Mouse (Mus musculus): Measurements from ENCODE around the gene Polrmt. TPM values are rescaled to one million over a fixed set of nuclear protein-coding genes. Genes with fewer than 3 reads are reported as not detected.

The Polrmt gene
- total RNA-seq, 2 experiments from 2014 or later: 45.1 to 51.6 TPM

DNA sequence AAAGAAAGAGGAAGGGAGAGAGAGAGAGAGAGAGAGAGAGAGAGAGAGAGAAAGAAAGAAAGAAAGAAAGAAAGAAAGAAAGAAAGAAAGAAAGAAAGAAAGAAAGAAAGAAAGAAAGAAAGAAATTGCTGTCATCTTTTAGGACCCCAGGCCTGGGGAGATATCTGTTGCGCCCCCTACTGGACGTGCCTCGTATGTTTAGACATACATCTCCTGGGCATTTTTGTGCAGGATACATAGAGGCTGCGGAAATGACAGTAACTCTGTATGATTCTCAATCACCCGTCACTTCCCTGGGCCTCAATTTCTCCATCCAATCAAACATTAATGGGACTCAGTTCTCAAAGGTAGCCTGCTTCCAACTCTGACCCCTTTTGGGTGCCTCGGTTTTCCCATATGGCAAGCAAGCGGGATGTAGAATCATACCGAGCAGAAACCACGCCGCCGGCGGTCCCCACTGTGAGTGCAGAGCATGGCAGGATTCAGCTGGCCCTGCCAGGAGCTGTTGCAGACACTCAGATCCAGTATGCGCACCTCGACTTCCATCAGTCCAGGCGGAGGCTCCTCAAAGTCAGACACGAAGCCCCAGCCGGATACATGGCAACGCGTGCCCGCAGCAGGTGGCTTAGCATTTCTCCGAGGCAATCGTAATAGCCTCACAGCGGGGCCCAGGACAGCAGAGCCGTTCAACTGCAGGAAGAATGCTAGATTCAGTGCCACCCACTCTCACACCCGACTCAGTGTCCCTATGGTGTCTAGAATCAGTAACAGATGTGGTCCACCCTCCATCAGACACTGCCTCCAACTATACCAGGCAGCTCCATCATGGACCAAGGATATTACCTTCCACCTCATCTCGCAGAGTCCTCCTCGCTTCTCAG lies 37.8 kb upstream of the Polrmt start:
- Histone ChIP-seq H3K4me3 (no peak overlapping the region), H3K27ac (no peak overlapping the region)
- intact Hi-C loops (cut with DNase I): no loop called here
- peak; percentile 59 for TF ChIP-seq CTCF (IDR thresholded peaks at IDR 0.05)
- DNase-seq (ENCODE audit: extremely low spot score in 1 of 2, low spot score in 2 of 2): no peak

DNA sequence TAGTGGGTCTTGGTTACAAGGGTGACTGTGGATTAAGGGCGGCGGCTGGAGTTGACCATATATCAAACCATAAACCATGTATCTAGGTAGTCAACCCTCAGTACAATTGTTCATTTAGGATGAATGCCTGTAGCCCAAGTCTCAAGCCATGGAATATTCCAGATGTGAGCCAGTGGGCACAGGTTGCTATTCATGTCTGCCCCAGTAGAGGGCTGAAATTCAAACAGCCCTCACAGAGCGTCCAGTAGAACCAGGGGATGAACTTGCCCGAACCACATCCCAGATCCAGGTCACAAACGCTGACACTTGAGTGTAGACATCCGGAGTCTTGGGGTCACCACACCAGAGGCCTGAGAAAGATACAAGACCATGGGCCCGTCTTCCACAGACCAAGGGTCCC lies 36.7 kb upstream of the Polrmt start:
- intact Hi-C loops (cut with DNase I): no loop called here
- no peak for DNase-seq (ENCODE audit: extremely low spot score in 1 of 2, low spot score in 2 of 2)
- Histone ChIP-seq H3K27ac (no peak overlapping the region), H3K4me3 (no peak overlapping the region)
- peak; percentile 37 for TF ChIP-seq CTCF (IDR thresholded peaks at IDR 0.05)

DNA sequence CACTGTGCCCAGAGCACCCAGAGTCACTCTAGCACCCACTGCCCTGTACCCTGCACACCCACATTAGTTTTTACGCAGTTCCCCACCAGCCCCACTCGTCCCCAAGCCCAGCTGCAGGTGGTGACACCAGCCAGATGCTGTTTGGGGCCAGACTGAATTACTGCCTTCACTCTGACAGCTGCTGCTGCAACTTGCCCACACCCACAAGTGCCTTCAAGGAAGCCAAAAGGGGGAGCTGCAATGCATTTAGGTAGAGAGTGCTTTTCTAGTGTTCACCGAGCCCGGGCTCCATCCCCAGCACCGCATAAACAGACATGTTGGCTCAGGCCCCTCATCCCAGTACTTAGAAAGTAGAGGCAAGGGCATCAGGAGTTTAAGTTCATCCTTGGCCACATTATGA lies 35.6 kb upstream of the Polrmt start:
- Histone ChIP-seq H3K4me3 (no peak overlapping the region), H3K27ac (no peak overlapping the region)
- intact Hi-C loops (cut with DNase I): no loop called here
- TF ChIP-seq CTCF (IDR thresholded peaks at IDR 0.05): no peak
- DNase-seq (ENCODE audit: extremely low spot score in 1 of 2, low spot score in 2 of 2): no peak

DNA sequence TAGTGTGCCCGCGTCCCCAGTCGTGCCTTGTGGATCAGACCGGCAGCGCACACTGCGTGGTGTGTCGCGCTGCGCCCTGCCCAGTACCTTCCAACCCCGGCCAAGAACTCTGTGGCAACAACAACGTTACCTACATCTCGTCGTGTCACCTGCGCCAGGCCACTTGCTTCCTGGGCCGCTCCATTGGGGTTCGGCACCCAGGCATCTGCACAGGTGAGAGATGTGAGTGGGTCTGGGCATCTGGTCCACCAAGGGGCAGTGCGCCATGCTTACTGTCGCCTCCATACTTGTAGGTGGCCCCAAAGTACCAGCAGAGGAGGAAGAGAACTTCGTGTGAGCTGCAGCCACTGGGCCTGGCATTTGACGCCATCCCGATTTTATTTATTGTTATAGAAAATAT lies 34.8 kb upstream of the Polrmt start:
- intact Hi-C loops (cut with DNase I): no loop called here
- Histone ChIP-seq H3K27ac (no peak overlapping the region), H3K4me3 (peak overlapping the region; percentile 60)
- TF ChIP-seq CTCF (IDR thresholded peaks at IDR 0.05): peak; percentile 27; the same call in 1 of the 2 replicates
- no peak for DNase-seq (ENCODE audit: extremely low spot score in 1 of 2, low spot score in 2 of 2)

- intact Hi-C loops (cut with DNase I): loop anchor here (1.0 kb wide), 1 partner anchor 13 kb away; no protein-coding TSS in a partner anchor
- Histone ChIP-seq H3K4me3 (peak overlapping the region; percentile 60), H3K27ac (0 out of 2 replicates have a peak overlapping the region, but pooled peaks have one; percentile 50)
- DNase-seq (ENCODE audit: extremely low spot score in 1 of 2, low spot score in 2 of 2): no peak
- TF ChIP-seq CTCF (IDR thresholded peaks at IDR 0.05): no peak
Observed at GRCm38 (mm10) chr10:79780664-79781015, 34.3 kb upstream of the Polrmt start.

GRCm38 (mm10) chr10:79779784-79780663 lies 33.6 kb upstream of the Polrmt start:
- TF ChIP-seq CTCF (IDR thresholded peaks at IDR 0.05): peak; percentile 83
- Histone ChIP-seq H3K27ac (peak overlapping the region; percentile 50; the same call in 1 of the 2 replicates), H3K4me3 (peak overlapping the region; percentile 60)
- intact Hi-C loops (cut with DNase I): loop anchor here (1.0 kb wide), 1 partner anchor 13 kb away; no protein-coding TSS in a partner anchor
- peak; percentile 95 to 96 for DNase-seq (ENCODE audit: extremely low spot score in 1 of 2, low spot score in 2 of 2)

DNA sequence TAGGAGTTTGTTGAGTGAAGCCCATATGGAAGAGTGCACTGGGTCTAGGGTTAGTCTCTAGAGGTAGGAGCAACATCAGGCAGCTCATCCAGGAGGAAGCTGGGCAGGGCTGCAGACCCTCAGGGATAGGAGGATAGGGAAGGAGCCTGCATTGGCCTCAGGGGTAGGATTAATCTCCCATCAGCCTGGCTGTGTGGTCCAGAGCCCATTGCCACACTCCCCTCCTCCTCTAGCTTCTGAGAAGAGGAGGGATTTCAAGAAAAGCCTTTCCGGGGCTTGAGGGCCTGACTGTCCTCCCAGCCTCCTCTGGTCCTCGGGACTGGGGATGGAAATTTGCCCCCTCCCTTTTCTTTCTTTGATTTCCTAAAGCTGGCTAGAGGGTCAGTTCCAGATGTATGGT lies 32.8 kb upstream of the Polrmt start:
- no peak for DNase-seq (ENCODE audit: extremely low spot score in 1 of 2, low spot score in 2 of 2)
- no peak overlapping the region for H3K4me3 ChIP-seq
- no peak overlapping the region for H3K27ac ChIP-seq
- TF ChIP-seq CTCF (IDR thresholded peaks at IDR 0.05): no peak
- intact Hi-C loops (cut with DNase I): no loop called here

DNA sequence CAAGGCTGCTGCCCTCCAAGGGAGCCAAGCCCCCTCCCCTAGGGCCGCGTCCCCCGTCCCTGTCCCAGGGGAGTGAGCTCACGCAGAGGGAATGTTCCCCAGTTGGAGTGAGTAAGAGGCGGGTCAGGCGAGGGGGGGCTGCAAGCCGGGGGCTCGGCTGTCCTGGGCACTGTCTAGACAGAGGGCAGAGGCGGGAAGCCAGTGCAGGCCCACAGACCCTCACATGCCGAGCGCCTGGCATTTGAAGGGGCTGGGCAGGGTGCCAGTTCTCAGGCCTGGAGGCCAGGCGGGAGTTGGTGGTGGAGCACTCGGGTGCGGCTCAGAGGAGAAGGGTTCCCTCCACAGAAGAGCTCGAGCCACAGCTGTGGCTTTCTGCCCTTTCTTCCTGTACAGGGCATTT lies 31.6 kb upstream of the Polrmt start:
- Histone ChIP-seq H3K4me3 (no peak overlapping the region), H3K27ac (no peak overlapping the region)
- intact Hi-C loops (cut with DNase I): no loop called here
- no peak for DNase-seq (ENCODE audit: extremely low spot score in 1 of 2, low spot score in 2 of 2)
- TF ChIP-seq CTCF (IDR thresholded peaks at IDR 0.05): no peak

DNA sequence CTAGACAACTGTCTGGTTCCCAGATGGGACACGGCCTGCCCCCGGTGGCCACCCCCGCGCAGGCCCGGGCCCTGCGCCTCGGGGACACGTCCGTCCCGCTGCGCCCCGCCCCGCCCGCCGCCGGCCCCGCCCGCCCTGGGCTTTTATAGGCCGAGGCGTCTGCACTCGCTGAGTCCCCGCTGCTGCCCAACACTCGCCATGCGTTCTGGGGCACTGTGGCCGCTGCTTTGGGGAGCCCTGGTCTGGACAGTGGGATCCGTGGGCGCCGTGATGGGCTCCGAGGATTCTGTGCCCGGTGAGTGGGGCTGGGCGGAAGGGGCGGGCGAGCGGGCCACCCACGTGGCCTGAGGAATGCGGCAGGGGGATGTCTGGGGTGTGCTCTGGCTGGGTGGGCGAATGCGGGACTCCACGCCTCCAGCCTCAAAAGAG lies 30.7 kb upstream of the Polrmt start, which contains the start of gene Fstl3:
TSS of gene Fstl3 (plus strand) at position 170 of the 429 bp plus-strand sequence.
- Histone ChIP-seq H3K4me3 (peak within 1 kb of the TSS; percentile 14; the same call in 1 of the 2 replicates), H3K27ac (no peak within 1 kb of the TSS)
- DNase-seq (ENCODE audit: extremely low spot score in 1 of 2, low spot score in 2 of 2): no peak
- TF ChIP-seq CTCF (IDR thresholded peaks at IDR 0.05): no peak
- intact Hi-C loops (cut with DNase I): no loop called here

DNA sequence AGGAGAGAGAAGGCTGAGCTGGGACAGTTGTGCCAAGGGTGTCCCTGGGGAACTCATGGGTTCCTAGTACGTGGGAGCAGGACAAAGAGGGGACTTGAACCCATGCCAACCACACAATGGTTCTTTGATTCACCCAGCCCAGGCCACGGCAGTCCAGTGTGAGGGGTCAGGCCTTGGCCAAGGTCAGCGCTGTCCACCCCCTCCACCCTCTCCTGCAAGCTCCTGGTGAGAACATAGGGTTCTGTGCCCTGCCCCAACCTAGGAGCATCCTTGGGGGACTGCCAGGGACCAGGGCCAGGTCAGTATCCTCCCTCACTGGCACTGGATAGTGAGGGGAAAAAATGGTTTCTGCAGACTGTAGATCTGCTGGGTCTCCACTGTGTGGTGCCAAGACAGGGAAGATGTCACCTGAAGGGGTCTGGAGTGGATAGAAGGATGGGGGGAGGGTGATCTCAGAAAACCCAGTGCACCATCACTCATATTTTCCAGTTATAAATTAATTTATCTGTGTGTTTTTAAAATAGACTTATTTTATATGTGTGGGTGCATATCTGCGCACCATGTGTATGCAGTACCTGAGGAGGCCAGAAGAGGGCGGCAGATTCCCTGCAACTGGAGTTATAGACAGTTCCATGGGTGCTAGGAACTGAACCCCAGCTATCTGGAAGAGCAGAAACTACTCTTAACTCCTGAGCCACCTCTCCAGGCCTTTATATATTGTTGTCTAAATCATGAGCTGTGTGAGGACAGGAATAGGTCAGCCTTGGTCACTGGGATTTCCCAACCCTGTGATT lies 28.3 kb upstream of the Polrmt start:
- Histone ChIP-seq H3K27ac (no peak overlapping the region), H3K4me3 (no peak overlapping the region)
- intact Hi-C loops (cut with DNase I): no loop called here
- peak; percentile 39 for TF ChIP-seq CTCF (IDR thresholded peaks at IDR 0.05)
- no peak for DNase-seq (ENCODE audit: extremely low spot score in 1 of 2, low spot score in 2 of 2)

DNA sequence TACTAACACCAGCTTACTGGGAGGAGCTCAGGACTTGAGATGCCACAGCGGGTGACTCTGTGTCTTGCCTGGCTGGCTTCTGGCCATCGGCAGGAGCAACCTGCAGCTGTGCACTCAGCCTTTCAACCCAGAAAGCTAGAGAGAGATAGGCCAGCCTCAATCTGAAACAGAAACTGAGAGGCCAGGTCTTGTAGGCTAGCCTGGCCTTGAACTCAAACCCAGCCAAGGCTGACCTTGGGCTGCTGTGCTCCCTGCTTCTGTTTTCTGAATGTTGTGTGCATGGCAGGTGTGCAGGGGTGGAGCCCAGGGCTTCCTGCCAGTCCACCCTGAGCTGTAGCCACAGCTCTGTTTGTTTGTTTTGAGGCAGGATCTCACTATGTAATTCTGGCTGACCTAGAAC lies 26.8 kb upstream of the Polrmt start:
- Histone ChIP-seq H3K27ac (no peak overlapping the region), H3K4me3 (no peak overlapping the region)
- no peak for TF ChIP-seq CTCF (IDR thresholded peaks at IDR 0.05)
- intact Hi-C loops (cut with DNase I): no loop called here
- no peak for DNase-seq (ENCODE audit: extremely low spot score in 1 of 2, low spot score in 2 of 2)

All from left cerebral cortex, adult 2 months (tissue).